Mouse (Mus musculus) spleen, postnatal 36 days (tissue): ENCODE data around the gene Dtx1.

Experiments
- DNase-seq, 2 experiments: peaks; one replicate each; pipeline ENCODE4 v3.0.0; 2022; ENCODE audit warnings: low spot score in 2 of 2, mixed read lengths in 1 of 2

Gene Dtx1

DNA sequence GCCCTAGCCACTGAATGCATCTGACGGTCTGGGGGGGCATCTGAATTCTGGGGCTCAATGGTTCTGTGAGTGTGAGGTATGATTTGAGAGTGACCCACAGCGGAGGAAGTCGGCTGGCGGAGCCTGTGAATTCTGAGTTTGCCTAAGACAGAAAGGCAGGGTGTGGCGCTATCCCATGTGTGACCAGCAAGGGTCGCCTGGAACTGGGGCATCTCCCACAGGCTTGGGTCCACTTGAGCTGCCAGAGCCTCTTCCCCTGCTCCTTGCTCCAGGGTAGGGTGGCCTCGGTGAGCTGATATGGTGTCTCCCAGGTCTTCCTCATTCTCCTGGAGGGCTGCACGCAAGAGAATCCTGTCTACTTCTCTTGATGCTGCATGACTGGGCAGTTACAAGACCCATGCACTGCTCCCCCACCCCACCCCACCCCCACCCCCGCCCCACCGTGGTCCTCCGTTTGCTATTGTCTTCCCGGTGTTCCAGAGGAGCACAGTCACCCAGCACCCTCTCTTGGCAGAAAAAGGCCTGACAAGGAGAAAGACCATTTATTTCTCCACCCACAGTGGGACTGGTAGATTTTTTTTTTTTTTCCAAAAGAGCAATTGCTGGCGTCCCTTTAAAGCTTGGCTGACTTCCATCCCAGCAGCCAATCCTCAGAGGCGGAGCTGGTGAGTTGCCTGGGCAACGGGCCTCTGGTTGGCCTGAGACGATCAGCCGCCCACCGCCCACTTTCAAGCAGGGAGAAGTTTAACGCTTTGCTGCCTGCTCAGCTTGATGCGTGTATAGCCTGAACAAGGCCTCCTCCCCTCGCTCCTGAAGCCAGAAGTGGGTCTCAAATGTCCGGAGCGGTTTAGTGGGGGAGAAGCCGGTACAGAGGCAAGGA is 31.8 kb downstream of the Dtx1 start:
- DNase-seq, result peak; percentile 70 to 71

DNA sequence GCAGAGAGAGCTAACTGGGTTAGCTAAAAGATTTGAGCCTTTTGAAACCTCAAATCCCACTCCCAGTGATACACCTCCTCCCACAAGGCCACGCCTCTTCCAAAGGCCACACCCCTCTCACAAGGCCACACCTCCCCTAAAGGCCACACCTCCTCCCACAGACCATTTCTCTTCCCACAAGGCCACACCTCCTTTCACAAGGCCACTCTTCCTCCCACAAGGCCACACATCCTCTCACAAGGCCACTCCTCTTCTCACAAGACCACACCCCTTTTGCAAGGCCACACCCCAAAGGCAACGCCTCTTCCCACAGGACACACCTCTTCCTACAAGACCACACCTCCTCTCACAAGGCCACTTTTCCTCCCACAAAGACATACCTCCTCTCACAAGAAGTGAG is 34.2 kb downstream of the Dtx1 start:
- DNase-seq, result peak; percentile 77 to 78

DNA sequence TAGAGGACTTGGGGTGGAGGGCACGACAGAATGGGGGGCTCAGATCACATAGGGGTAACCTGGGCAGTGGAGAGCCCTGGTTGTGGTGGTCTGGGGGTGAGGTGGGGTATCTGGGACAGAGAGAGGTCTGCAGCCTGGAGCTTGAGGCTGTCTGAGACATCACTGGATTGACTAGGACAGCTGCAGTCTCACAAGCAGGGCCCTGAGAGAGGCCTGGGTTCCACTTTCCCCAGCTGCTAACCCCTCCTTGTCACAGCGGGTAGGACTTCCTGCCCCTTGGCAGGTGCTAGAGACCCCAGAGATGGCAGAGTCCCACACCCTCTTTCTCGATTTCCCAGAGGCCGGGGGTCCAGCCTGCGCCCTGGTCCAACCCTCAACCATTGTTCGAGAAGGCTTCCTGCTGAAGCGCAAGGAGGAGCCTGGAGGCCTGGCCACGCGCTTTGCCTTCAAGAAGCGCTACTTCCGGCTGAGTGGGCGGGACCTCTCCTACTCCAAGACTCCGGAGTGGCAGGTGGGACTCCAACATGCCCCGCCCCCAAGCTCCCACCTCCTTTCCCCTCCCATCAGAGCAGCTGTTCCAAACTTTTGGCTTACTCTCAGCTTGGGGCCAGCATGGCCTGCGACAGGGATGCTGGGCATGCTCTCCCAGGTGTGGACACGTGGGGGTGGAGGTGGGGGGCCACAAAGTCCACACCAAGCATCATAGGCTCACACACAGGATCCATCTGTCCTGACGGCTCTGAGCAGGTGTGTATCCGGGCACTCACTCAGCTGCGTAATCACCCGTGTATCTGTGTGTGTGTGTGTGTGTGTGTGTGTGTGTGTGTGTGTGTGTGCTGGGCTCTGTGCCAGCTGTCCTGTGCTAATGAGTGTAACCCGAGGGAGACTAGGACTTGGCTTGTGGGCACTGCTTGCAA is 37.2 kb downstream of the Dtx1 start:
- peak in 1 of 2 experiments; percentile 35 for DNase-seq

DNA sequence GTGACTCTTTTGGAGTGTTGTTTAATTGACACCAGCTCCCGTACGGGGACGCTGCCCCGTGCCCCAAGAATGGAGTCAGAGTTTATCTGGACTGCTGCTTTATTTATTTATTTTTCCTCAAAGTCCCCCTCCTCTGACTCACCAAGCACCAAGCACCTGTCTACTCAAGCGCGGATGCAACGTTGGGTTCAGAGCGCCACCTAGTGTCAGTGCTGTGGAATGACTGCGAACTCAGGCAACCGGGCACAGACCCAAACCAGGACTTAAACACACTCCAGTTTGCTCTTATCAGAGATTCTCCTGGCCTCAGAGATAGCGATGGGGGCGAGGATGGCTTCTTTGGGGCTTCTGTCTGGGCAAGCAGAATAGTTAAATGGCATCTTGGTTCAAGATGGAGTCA is 38.1 kb downstream of the Dtx1 start:
- DNase-seq, result peak; percentile 73 to 75

DNA sequence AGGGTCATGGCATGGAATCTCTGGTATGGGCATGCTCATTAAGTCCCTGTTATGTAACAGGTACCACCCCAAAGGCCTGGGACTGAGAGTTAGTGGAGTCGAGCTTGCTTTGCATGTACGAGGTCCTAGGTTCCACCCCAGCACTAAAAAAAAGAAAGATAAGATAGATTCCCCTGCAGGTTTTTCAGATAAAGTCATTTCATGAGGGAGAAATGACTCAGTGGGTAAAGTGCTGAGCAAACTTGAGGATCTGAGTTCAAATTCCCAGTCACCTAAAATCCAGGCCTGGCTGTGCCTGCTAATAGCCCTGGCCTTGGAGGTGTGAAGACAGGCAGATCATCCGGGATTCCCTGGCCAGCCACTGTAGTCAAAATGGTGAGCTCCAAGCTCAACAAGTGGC is 39.9 kb downstream of the Dtx1 start:
- DNase-seq, result no peak

DNA sequence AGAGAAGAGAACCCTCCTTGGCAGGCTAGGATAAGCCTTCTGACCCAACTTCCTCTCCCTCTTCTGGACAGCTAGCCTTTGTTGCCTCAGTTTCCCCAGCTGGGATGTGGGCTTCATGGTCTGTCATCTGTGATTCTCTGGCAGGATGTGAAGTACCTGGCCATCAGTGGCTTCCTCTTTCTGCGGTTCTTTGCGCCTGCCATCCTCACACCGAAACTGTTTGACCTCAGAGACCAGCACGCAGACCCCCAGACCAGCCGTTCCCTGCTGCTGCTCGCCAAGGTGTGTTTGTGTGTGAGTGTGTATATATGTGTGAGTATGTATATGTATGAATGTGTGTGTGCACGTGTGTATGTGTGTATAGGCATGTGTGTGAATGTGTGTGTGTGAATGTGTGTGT is 41.6 kb downstream of the Dtx1 start:
- DNase-seq, result peak in 1 of 2 experiments; percentile 52

- peak; percentile 48 to 59 for DNase-seq
Observed at GRCm38 (mm10) chr5:120668761-120669160, 43.0 kb downstream of the Dtx1 start.

DNA sequence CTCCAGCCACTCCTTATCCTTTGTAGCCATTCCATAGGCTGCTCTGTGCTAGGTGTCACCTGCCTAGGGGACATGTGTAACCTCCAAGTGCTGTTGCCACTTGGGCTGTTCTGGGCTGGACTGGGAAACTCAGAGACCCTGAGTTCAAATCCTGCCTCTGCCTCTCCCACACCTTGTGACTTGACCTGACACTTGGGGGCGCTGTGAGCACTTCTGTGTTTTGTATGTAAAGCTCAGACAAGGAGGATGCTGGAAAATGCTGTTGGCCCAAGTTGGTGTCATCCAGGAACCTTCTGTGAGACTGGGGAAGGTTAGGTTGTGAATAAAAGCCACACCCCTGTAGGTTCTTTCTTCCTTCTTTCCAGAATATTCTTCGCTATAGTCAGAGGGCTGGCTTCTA is 46.8 kb downstream of the Dtx1 start:
- DNase-seq, result no peak

DNA sequence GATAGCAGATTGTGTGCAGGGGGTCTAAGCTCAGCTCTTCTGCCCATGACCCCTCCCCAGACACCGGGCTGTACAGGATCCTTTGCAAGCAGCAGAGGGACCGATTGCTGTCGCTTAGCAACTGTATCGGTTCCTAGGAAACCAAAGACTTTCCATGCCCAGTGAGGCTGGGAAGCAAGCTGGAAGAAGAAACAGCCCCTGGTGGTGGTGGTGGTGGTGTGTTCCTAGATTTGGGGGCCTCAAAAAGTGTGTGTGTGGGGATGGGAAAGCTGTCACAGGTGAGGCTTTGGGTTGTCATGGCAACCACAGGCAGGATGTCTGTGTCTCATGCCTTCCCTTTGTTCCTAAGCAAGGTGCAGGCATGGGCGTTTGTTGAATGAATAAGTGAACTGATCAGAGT is 50.9 kb downstream of the Dtx1 start:
- DNase-seq, result no peak

GRCm38 (mm10) chr5:120656281-120656751 is 55.4 kb downstream of the Dtx1 start:
- DNase-seq, result no peak

DNA sequence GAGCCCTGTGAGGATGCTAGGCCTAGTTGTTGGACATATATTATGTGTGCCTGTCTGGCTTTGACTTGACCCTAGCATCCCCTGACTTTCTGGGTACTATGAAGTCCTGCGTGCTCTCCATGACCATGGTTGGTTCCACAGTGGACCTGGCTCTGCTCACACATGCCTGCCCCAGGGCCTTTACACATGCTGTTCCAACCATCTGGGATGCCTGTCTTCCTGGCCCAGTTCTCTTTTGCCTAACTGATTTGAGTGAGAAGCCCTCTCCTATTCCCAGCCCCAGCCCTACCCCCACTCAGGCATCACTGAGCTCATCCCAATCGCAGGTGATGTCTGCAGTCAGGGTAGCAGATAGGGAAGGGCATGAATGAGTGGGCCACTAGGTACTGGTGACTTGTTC is 57.9 kb downstream of the Dtx1 start:
- no peak for DNase-seq

DNA sequence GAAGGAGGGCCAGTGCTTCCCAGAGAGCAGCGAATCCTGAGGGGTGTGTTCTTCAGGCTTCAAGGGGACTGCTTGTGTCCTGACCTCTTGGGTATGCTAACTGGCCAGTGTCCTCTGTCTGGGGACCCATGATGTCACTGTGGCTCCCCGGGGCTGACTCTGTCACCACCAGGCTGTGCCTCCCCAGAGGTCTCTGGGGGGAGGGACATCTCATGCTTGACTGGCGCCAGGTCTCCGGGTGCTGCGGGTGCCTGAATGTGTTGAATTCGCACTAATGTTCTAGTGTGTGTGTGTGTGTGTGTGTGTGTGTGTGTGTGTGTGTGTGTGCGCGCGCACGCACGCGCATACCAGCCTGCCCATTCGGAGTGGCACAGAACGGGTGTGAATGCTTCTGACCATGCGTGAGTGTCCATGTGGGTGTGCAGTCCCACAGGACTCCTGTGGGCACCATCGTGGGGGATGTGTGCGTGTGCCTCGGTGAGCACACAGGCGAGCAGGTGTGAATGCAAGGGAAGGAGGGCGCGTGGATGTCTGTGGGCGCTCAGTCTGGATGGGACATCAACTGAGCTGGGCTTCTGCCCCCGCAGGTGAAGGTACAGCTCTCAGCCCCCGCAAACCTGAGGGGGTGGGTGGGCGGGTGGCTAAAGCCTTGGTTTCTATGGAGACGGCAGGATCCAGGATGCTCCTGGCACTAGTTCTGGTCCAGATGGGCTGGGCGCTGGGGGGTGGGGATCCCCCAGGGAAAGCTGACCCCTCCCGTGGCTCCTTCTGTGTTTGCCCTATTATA is 58.6 kb downstream of the Dtx1 start:
- DNase-seq, result peak; percentile 57 to 62

DNA sequence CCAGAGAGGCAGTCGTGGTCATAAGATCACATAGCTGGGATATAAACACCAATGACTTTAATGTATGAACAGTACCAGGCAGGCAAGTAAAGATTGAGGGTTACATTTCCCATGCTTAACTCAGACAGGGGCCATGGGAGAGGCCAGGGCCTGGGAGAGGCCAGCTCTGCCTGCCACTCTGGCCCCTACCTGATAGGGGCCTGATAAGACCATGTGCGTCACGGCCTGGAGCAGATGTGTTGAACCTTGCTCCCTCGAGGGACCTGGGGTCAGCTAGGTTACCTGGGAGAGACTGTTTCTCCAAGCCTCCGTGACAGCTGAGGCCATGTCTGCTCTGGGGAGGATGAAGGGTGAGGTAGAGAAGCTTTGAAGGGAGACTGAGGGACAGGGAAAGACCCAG is 60.5 kb downstream of the Dtx1 start:
- no peak for DNase-seq

DNA sequence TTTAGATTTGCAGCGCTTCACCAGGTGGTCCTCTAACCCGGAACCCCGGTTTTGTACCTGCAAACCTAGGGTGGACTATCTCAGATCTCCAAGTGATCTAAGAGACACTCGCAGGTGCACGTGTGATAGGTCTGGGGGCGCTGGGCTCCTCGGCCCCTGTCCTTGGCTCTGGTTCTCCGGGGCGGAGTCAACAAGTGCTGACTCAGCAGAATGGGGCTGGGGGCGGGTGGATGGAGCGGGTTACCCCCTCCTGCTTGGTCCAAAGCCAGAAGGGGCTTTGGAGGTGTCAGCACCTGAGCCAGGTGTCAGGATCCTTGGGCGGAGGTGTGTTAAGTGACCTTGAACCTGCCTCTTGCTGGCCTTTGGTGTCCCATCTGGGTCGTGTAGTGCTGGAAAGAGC is 61.8 kb downstream of the Dtx1 start:
- DNase-seq, result no peak

DNA sequence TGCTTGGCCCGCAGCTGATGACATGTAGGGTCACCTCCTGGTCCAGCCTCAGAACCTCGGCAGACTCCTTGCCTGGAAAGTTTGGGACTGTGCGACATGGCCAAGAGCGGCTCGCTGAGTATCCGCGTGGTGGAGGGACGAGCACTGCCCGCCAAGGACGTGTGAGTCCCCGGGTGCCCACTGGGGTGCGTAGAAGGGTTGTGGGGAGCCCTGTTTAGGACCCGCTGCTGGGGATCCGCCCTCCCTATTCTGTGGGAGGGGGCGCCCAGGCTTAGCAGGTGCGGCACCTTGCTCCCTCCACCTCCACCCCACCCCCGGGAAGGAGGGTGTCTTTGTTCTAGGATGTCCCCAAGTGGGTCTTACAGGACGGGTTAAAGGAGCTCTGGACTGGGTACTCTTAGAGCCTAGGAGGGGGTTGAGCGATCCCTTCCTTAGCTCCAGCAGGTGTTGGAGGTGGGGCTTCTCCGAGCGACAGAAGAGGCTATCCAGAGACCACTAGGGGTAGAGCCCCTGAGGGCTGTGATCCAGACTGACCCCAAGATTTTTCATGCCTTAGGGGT is 62.3 kb downstream of the Dtx1 start:
- DNase-seq, result peak; percentile 35 to 46

- DNase-seq, result peak; percentile 79 to 81
Observed at GRCm38 (mm10) chr5:120648569-120649373, 63.0 kb downstream of the Dtx1 start, which contains the start of gene Rasal1. Gene Rasal1, plus strand, starts transcription at chr5:120648812.

- peak in 1 of 2 experiments; percentile 34 for DNase-seq
Observed at GRCm38 (mm10) chr5:120647814-120648491, 63.8 kb downstream of the Dtx1 start.

GRCm38 (mm10) chr5:120647361-120647760 is 64.4 kb downstream of the Dtx1 start:
- DNase-seq, result no peak

GRCm38 (mm10) chr5:120645851-120646250 is 65.9 kb downstream of the Dtx1 start:
- no peak for DNase-seq

DNA sequence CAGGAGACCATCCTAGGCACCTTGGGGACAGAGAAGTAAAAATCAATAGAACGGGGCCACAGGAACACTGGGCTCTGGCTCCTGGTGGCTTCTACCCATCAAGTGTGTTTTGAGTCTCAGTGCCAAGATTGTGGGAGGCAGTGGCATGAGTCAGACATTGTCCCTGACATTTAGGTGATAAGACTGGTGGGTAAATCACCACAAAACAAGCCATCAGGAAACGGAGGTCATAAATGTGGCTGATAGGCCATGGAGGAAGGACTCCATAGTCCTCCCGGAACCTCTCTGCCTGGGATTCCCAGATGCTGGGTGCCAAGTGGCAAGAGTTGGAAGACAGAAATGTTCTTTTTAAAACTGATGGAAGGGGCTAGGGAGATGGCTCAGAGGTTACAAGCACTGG is 67.5 kb downstream of the Dtx1 start:
- no peak for DNase-seq
